Mouse (Mus musculus): Measurements from ENCODE around the gene Tert. TPM values are rescaled to one million over a fixed set of nuclear protein-coding genes. Genes with fewer than 3 reads are reported as not detected.

The Tert gene
- polyA plus RNA-seq, 1 experiment from 2014 or later = 13.2 TPM

DNA sequence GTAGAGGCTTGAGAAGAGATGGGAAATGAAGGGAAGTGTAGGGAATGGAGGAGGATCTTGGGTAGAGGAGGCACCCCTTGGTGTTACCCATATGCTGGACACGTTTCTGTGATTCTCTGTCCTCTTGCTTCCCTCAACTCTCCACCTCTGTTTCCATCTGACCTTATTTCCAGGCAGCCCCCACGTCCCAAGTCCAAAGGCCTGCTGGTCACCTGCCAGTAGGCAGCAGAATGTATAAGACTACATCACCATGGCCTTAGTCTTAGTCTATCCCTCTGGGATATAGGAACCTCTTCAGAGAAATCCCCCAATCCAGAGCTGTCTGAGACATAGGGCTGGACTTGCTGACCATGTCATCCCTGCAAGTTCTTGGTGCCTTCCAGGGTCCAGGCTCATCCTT is 52.6 kb downstream of the Tert start:
- Histone ChIP-seq H3K4me1 (no peaks in the 10 kb centered on the region), H3K36me3 (no peaks in the 10 kb centered on the region), H3K4me2 (replicated peaks) (no peak overlapping the region), H3K27me3 (no peaks in the 10 kb centered on the region), H3K9me3 (no peaks in the 10 kb centered on the region), H3K9ac (no peak overlapping the region), H3K27ac (no peak overlapping the region), H3K4me3 (no peak overlapping the region)
- WGBS = 44% methylated on average over 2 of the region's 2 CpGs
- no peak for ATAC-seq (ENCODE audit: insufficient number of reproducible peaks, insufficient read depth, low FRiP score, low TSS enrichment)

GRCm38 (mm10) chr13:73680394-73680793 is 53.7 kb downstream of the Tert start:
- no peak overlapping the region for H3K4me3 ChIP-seq
- ATAC-seq (ENCODE audit: insufficient number of reproducible peaks, insufficient read depth, low FRiP score, low TSS enrichment) = no peak
- H3K27ac ChIP-seq = no peak overlapping the region
- H3K27me3 ChIP-seq = no peaks in the 10 kb centered on the region
- H3K9me3 ChIP-seq = no peaks in the 10 kb centered on the region
- H3K4me2 ChIP-seq (replicated peaks) = no peak overlapping the region
- no peaks in the 10 kb centered on the region for H3K36me3 ChIP-seq
- H3K4me1 ChIP-seq = no peaks in the 10 kb centered on the region
- H3K9ac ChIP-seq = no peak overlapping the region
- WGBS = 33% methylated on average over 1 of the region's 1 CpGs

GRCm38 (mm10) chr13:73682226-73682625 is 55.5 kb downstream of the Tert start:
- H3K9ac ChIP-seq = no peak overlapping the region

GRCm38 (mm10) chr13:73683682-73684081 is 57.0 kb downstream of the Tert start:
- H3K27me3 ChIP-seq = no peaks in the 10 kb centered on the region
- no peak for ATAC-seq (ENCODE audit: insufficient number of reproducible peaks, insufficient read depth, low FRiP score, low TSS enrichment)
- H3K27ac ChIP-seq = no peak overlapping the region
- WGBS = 86% methylated on average over 11 of the region's 11 CpGs
- H3K4me1 ChIP-seq = no peaks in the 10 kb centered on the region
- no peak overlapping the region for H3K4me3 ChIP-seq
- no peaks in the 10 kb centered on the region for H3K9me3 ChIP-seq
- no peak overlapping the region for H3K4me2 ChIP-seq (replicated peaks)
- no peak overlapping the region for H3K9ac ChIP-seq
- no peaks in the 10 kb centered on the region for H3K36me3 ChIP-seq

More at GRCm38 (mm10) chr13:73682226-73682625, 55.5 kb downstream of the Tert start:
- H3K4me3 ChIP-seq = no peak overlapping the region
- H3K9me3 ChIP-seq = no peaks in the 10 kb centered on the region
- H3K4me2 ChIP-seq (replicated peaks) = no peak overlapping the region
- no peak overlapping the region for H3K27ac ChIP-seq
- 87% methylated on average over 2 of the region's 2 CpGs for WGBS
- no peaks in the 10 kb centered on the region for H3K36me3 ChIP-seq
- no peaks in the 10 kb centered on the region for H3K4me1 ChIP-seq
- ATAC-seq (ENCODE audit: insufficient number of reproducible peaks, insufficient read depth, low FRiP score, low TSS enrichment) = no peak
- H3K27me3 ChIP-seq = no peaks in the 10 kb centered on the region

- no peaks in the 10 kb centered on the region for H3K36me3 ChIP-seq
- no peaks in the 10 kb centered on the region for H3K9me3 ChIP-seq
- H3K9ac ChIP-seq = no peak overlapping the region
- H3K4me2 ChIP-seq (replicated peaks) = no peak overlapping the region
- H3K4me1 ChIP-seq = no peaks in the 10 kb centered on the region
- no peak for ATAC-seq (ENCODE audit: insufficient number of reproducible peaks, insufficient read depth, low FRiP score, low TSS enrichment)
- H3K27ac ChIP-seq = no peak overlapping the region
- no peak overlapping the region for H3K4me3 ChIP-seq
- WGBS = 80% methylated on average over 1 of the region's 1 CpGs
- H3K27me3 ChIP-seq = no peaks in the 10 kb centered on the region
Observed at GRCm38 (mm10) chr13:73684412-73684811, 57.7 kb downstream of the Tert start.

DNA sequence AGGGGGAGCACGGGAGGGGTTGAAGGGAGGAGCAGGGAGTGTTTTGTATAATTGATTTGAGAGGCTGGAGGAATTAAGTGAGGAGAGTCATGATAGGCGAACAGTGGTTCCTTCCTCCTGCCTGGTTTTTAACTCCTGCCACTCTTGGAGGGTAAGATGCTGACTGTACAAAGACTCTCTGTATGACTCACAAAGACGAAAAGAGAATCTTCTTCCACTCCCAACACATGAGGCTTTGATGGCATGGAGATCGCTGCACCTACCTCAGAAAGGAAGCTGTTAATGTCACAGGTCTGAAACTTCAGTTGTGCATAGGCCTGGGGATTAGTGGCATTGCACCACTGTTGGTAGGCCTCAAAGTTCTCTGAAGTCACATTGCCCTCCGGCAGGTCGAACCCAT is 58.8 kb downstream of the Tert start:
- H3K27me3 ChIP-seq = no peaks in the 10 kb centered on the region
- no peak for ATAC-seq (ENCODE audit: insufficient number of reproducible peaks, insufficient read depth, low FRiP score, low TSS enrichment)
- H3K9me3 ChIP-seq = no peaks in the 10 kb centered on the region
- no peaks in the 10 kb centered on the region for H3K36me3 ChIP-seq
- H3K4me1 ChIP-seq = no peaks in the 10 kb centered on the region
- no peak overlapping the region for H3K4me3 ChIP-seq
- H3K27ac ChIP-seq = no peak overlapping the region
- no peak overlapping the region for H3K9ac ChIP-seq
- no peak overlapping the region for H3K4me2 ChIP-seq (replicated peaks)
- 79% methylated on average over 6 of the region's 6 CpGs for WGBS

GRCm38 (mm10) chr13:73687601-73688000 is 60.9 kb downstream of the Tert start:
- no peak for ATAC-seq (ENCODE audit: insufficient number of reproducible peaks, insufficient read depth, low FRiP score, low TSS enrichment)

DNA sequence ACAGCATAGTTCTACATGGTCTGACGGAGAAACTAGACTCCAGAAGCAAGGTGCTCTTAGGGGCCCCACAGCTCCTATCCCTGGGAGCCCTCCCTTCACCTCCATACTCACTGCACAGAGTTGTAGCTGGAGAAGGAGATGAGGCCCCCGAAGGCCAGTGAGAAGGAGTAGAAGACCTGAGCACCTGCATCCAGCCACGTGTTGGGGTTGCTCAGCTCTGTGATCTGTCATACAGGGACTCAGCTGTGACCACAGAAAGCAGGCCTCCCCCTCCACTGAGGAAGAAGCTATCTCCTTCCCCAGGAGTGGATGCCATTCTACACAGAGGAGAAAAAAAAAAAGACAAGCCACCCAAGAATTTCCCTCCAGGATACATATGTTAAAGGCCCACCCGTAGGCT is 62.2 kb downstream of the Tert start:
- Histone ChIP-seq H3K27ac (no peak overlapping the region), H3K9me3 (no peaks in the 10 kb centered on the region), H3K36me3 (no peaks in the 10 kb centered on the region), H3K9ac (no peak overlapping the region), H3K4me3 (no peak overlapping the region), H3K27me3 (no peaks in the 10 kb centered on the region), H3K4me2 (replicated peaks) (no peak overlapping the region), H3K4me1 (no peaks in the 10 kb centered on the region)
- no peak for ATAC-seq (ENCODE audit: insufficient number of reproducible peaks, insufficient read depth, low FRiP score, low TSS enrichment)
- 83% methylated on average over 4 of the region's 4 CpGs for WGBS

More at GRCm38 (mm10) chr13:73687601-73688000, 60.9 kb downstream of the Tert start:
- Histone ChIP-seq H3K36me3 (no peaks in the 10 kb centered on the region), H3K9me3 (no peaks in the 10 kb centered on the region), H3K4me1 (no peaks in the 10 kb centered on the region), H3K27ac (no peak overlapping the region), H3K27me3 (no peaks in the 10 kb centered on the region), H3K4me2 (replicated peaks) (no peak overlapping the region), H3K9ac (no peak overlapping the region), H3K4me3 (no peak overlapping the region)
- WGBS = 68% methylated on average over 3 of the region's 3 CpGs

GRCm38 (mm10) chr13:73692249-73692868 is 65.6 kb downstream of the Tert start:
- no peaks in the 10 kb centered on the region for H3K9me3 ChIP-seq
- 32% methylated on average over 10 of the region's 10 CpGs for WGBS
- H3K4me3 ChIP-seq = no peak overlapping the region
- H3K27ac ChIP-seq = no peak overlapping the region
- H3K9ac ChIP-seq = no peak overlapping the region
- peak; percentile 72; the same call in 1 of the 2 replicates for ATAC-seq (ENCODE audit: insufficient number of reproducible peaks, insufficient read depth, low FRiP score, low TSS enrichment)
- H3K27me3 ChIP-seq = no peaks in the 10 kb centered on the region
- no peaks in the 10 kb centered on the region for H3K4me1 ChIP-seq
- H3K4me2 ChIP-seq (replicated peaks) = no peak overlapping the region
- H3K36me3 ChIP-seq = no peaks in the 10 kb centered on the region

- 57% methylated on average over 2 of the region's 2 CpGs for WGBS
- ATAC-seq (ENCODE audit: insufficient number of reproducible peaks, insufficient read depth, low FRiP score, low TSS enrichment) = no peak
- H3K4me3 ChIP-seq = no peak overlapping the region
- no peak overlapping the region for H3K27ac ChIP-seq
- H3K36me3 ChIP-seq = no peaks in the 10 kb centered on the region
- no peak overlapping the region for H3K9ac ChIP-seq
- H3K4me1 ChIP-seq = no peaks in the 10 kb centered on the region
- H3K4me2 ChIP-seq (replicated peaks) = no peak overlapping the region
- H3K27me3 ChIP-seq = no peaks in the 10 kb centered on the region
- H3K9me3 ChIP-seq = no peaks in the 10 kb centered on the region
Observed at GRCm38 (mm10) chr13:73693333-73693732, 66.6 kb downstream of the Tert start.

DNA sequence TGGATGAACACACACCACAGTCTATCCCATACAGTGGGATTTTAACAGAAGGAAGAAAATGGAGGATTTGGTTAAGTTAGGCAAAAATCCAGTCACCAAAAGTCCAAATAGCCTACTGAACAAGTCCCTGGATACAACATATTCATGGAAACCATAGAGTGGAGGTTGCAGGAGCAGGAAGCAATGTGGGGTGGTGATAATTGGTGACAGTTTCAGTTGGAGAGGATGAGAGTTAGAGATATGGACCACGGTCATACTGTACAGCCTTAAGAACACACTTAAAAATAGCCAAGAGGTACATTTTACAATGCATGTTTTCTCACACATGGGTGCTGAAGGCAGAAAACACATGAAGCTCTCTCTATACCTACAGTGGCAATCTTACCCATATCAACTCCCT is 68.3 kb downstream of the Tert start:
- 90% methylated on average over 1 of the region's 1 CpGs for WGBS
- H3K9ac ChIP-seq = no peak overlapping the region
- no peaks in the 10 kb centered on the region for H3K36me3 ChIP-seq
- no peak overlapping the region for H3K4me2 ChIP-seq (replicated peaks)
- no peak overlapping the region for H3K27ac ChIP-seq
- no peak for ATAC-seq (ENCODE audit: insufficient number of reproducible peaks, insufficient read depth, low FRiP score, low TSS enrichment)
- no peaks in the 10 kb centered on the region for H3K9me3 ChIP-seq
- no peaks in the 10 kb centered on the region for H3K27me3 ChIP-seq
- H3K4me1 ChIP-seq = no peaks in the 10 kb centered on the region
- no peak overlapping the region for H3K4me3 ChIP-seq

GRCm38 (mm10) chr13:73696529-73696928 is 69.8 kb downstream of the Tert start:
- no peak overlapping the region for H3K4me2 ChIP-seq (replicated peaks)
- ATAC-seq (ENCODE audit: insufficient number of reproducible peaks, insufficient read depth, low FRiP score, low TSS enrichment) = no peak
- H3K4me3 ChIP-seq = no peak overlapping the region
- H3K9ac ChIP-seq = no peak overlapping the region
- no peak overlapping the region for H3K27ac ChIP-seq
- no peaks in the 10 kb centered on the region for H3K36me3 ChIP-seq
- H3K9me3 ChIP-seq = no peaks in the 10 kb centered on the region
- WGBS = 77% methylated on average over 3 of the region's 3 CpGs
- H3K4me1 ChIP-seq = no peaks in the 10 kb centered on the region
- no peaks in the 10 kb centered on the region for H3K27me3 ChIP-seq
